Mouse (Mus musculus): ENCODE data around the gene Cmip. TPM values are rescaled to one million over a fixed set of nuclear protein-coding genes. Genes with fewer than 3 reads are reported as not detected.

The Cmip gene
- polyA plus RNA-seq, 1 experiment from 2014 or later, result 8.2 TPM

Small RNA genes within 50 kb of the gene (microRNA-seq; reads per million reads assigned to microRNA genes)
- gene Mir7077 (not detected), gene Mir7078 (not detected)

Other genes starting within 250 kb of the Cmip start
- not detected in 2 replicates for gene Pkd1l2, start 174.6 kb upstream of the Cmip start, polyA plus RNA-seq (2016; fragmentation: Nextera tagmentation; extraction: Ambion mirVana)
- gene Bco1, start 161.2 kb upstream of the Cmip start, polyA plus RNA-seq (2016; fragmentation: Nextera tagmentation; extraction: Ambion mirVana), result not detected in 2 replicates
- gene Gan, start 98.9 kb upstream of the Cmip start, polyA plus RNA-seq (2016; fragmentation: Nextera tagmentation; extraction: Ambion mirVana), result 2.2 and 2.7 TPM in 2 replicates
- gene Plcg2, start 241.2 kb downstream of the Cmip start, polyA plus RNA-seq (2016; fragmentation: Nextera tagmentation; extraction: Ambion mirVana), result 6.0 and 10.0 TPM in 2 replicates

Measured in limb, embryonic 10.5 days (tissue).